Mouse (Mus musculus): ENCODE measurements around the gene Mical3. TPM values are rescaled to one million over a fixed set of nuclear protein-coding genes. Genes with fewer than 3 reads are reported as not detected.

Mical3 gene
- polyA plus RNA-seq, 1 experiment from 2014 or later, result 28.2 TPM

- ATAC-seq (ENCODE audit: extremely low read depth, insufficient number of reproducible peaks, low FRiP score, low TSS enrichment), result no peak
- H3K27me3 ChIP-seq (replicated peaks), result no peaks in the 10 kb centered on the region
- H3K4me1 ChIP-seq, result no peaks in the 10 kb centered on the region; the same call in 1 of the 2 replicates
- H3K27ac ChIP-seq (replicated peaks), result no peak overlapping the region
- no peaks in the 10 kb centered on the region for H3K9me3 ChIP-seq
- H3K9ac ChIP-seq, result no peak overlapping the region
- peaks cover 98% of the 10 kb centered on the region for H3K36me3 ChIP-seq
- WGBS, result 89% methylated on average over 8 of the region's 8 CpGs
- no peak overlapping the region for H3K4me2 ChIP-seq
- no peak overlapping the region for H3K4me3 ChIP-seq
These were observed 176.6 kb downstream of the Mical3 start for GRCm38 (mm10) chr6:120954241-120954640.

- no peaks in the 10 kb centered on the region for H3K27me3 ChIP-seq (replicated peaks)
- no peaks in the 10 kb centered on the region; the same call in 1 of the 2 replicates for H3K4me1 ChIP-seq
- no peak overlapping the region for H3K27ac ChIP-seq (replicated peaks)
- ATAC-seq (ENCODE audit: extremely low read depth, insufficient number of reproducible peaks, low FRiP score, low TSS enrichment), result no peak
- H3K36me3 ChIP-seq, result peaks cover 98% of the 10 kb centered on the region
- no peak overlapping the region for H3K4me3 ChIP-seq
- H3K4me2 ChIP-seq, result no peak overlapping the region
- WGBS, result 92% methylated on average over 6 of the region's 6 CpGs
- no peak overlapping the region for H3K9ac ChIP-seq
- H3K9me3 ChIP-seq, result no peaks in the 10 kb centered on the region
These were observed 178.3 kb downstream of the Mical3 start for GRCm38 (mm10) chr6:120952475-120952874.

- Histone ChIP-seq H3K27me3 (replicated peaks) (no peaks in the 10 kb centered on the region), H3K9me3 (no peaks in the 10 kb centered on the region), H3K4me3 (no peak overlapping the region), H3K4me2 (no peak overlapping the region), H3K27ac (replicated peaks) (no peak overlapping the region), H3K4me1 (no peaks in the 10 kb centered on the region; the same call in 1 of the 2 replicates), H3K9ac (no peak overlapping the region), H3K36me3 (peaks cover 98% of the 10 kb centered on the region)
- ATAC-seq (ENCODE audit: extremely low read depth, insufficient number of reproducible peaks, low FRiP score, low TSS enrichment), result no peak
- WGBS, result 90% methylated on average over 6 of the region's 6 CpGs
These were observed 179.5 kb downstream of the Mical3 start for GRCm38 (mm10) chr6:120951311-120951710.

GRCm38 (mm10) chr6:120945510-120945909 lies 185.3 kb downstream of the Mical3 start:
- Histone ChIP-seq H3K36me3 (peaks cover 95% of the 10 kb centered on the region), H3K9ac (no peak overlapping the region), H3K27ac (replicated peaks) (no peak overlapping the region), H3K4me1 (no peaks in the 10 kb centered on the region), H3K9me3 (no peaks in the 10 kb centered on the region), H3K4me2 (no peak overlapping the region), H3K27me3 (replicated peaks) (no peaks in the 10 kb centered on the region), H3K4me3 (no peak overlapping the region)
- WGBS, result 93% methylated on average over 9 of the region's 9 CpGs
- ATAC-seq (ENCODE audit: extremely low read depth, insufficient number of reproducible peaks, low FRiP score, low TSS enrichment), result no peak

- H3K4me3 ChIP-seq, result no peak overlapping the region
- no peaks in the 10 kb centered on the region for H3K4me1 ChIP-seq
- no peak overlapping the region for H3K9ac ChIP-seq
- peaks cover 82% of the 10 kb centered on the region for H3K36me3 ChIP-seq
- no peak overlapping the region for H3K27ac ChIP-seq (replicated peaks)
- no peaks in the 10 kb centered on the region for H3K27me3 ChIP-seq (replicated peaks)
- 78% methylated on average over 5 of the region's 5 CpGs for WGBS
- no peak overlapping the region for H3K4me2 ChIP-seq
- ATAC-seq (ENCODE audit: extremely low read depth, insufficient number of reproducible peaks, low FRiP score, low TSS enrichment), result no peak
- H3K9me3 ChIP-seq, result no peaks in the 10 kb centered on the region
These were observed 186.8 kb downstream of the Mical3 start for GRCm38 (mm10) chr6:120943964-120944363.

- no peaks in the 10 kb centered on the region for H3K9me3 ChIP-seq
- no peaks in the 10 kb centered on the region for H3K4me1 ChIP-seq
- H3K4me3 ChIP-seq, result no peak overlapping the region
- no peaks in the 10 kb centered on the region for H3K27me3 ChIP-seq (replicated peaks)
- H3K27ac ChIP-seq (replicated peaks), result no peak overlapping the region
- no peak for ATAC-seq (ENCODE audit: extremely low read depth, insufficient number of reproducible peaks, low FRiP score, low TSS enrichment)
- no peak overlapping the region for H3K9ac ChIP-seq
- 72% methylated on average over 10 of the region's 10 CpGs for WGBS
- H3K4me2 ChIP-seq, result no peak overlapping the region
- peaks cover 78% of the 10 kb centered on the region for H3K36me3 ChIP-seq
These were observed 187.2 kb downstream of the Mical3 start for GRCm38 (mm10) chr6:120943551-120943950.

GRCm38 (mm10) chr6:120943079-120943478 lies 187.7 kb downstream of the Mical3 start:
- ATAC-seq (ENCODE audit: extremely low read depth, insufficient number of reproducible peaks, low FRiP score, low TSS enrichment), result no peak
- 76% methylated on average over 2 of the region's 2 CpGs for WGBS
- H3K27me3 ChIP-seq (replicated peaks), result no peaks in the 10 kb centered on the region

GRCm38 (mm10) chr6:120941575-120941974 lies 189.2 kb downstream of the Mical3 start:
- Histone ChIP-seq H3K27ac (replicated peaks) (no peak overlapping the region), H3K27me3 (replicated peaks) (no peaks in the 10 kb centered on the region), H3K4me1 (no peaks in the 10 kb centered on the region), H3K9ac (no peak overlapping the region), H3K4me3 (no peak overlapping the region), H3K36me3 (peaks cover 66% of the 10 kb centered on the region), H3K9me3 (no peaks in the 10 kb centered on the region), H3K4me2 (no peak overlapping the region)
- ATAC-seq (ENCODE audit: extremely low read depth, insufficient number of reproducible peaks, low FRiP score, low TSS enrichment), result no peak
- 91% methylated on average over 13 of the region's 13 CpGs for WGBS

More at GRCm38 (mm10) chr6:120943079-120943478, 187.7 kb downstream of the Mical3 start:
- Histone ChIP-seq H3K4me3 (no peak overlapping the region), H3K9me3 (no peaks in the 10 kb centered on the region), H3K27ac (replicated peaks) (no peak overlapping the region), H3K4me1 (no peaks in the 10 kb centered on the region), H3K36me3 (peaks cover 75% of the 10 kb centered on the region), H3K9ac (no peak overlapping the region), H3K4me2 (no peak overlapping the region)

GRCm38 (mm10) chr6:120941084-120941481 lies 189.7 kb downstream of the Mical3 start:
- Histone ChIP-seq H3K9me3 (no peaks in the 10 kb centered on the region), H3K4me1 (no peaks in the 10 kb centered on the region), H3K27ac (replicated peaks) (no peak overlapping the region), H3K36me3 (peaks cover 63% of the 10 kb centered on the region), H3K4me2 (no peak overlapping the region), H3K4me3 (no peak overlapping the region), H3K27me3 (replicated peaks) (no peaks in the 10 kb centered on the region), H3K9ac (no peak overlapping the region)
- no peak for ATAC-seq (ENCODE audit: extremely low read depth, insufficient number of reproducible peaks, low FRiP score, low TSS enrichment)
- 86% methylated on average over 7 of the region's 7 CpGs for WGBS

- Histone ChIP-seq H3K4me3 (no peak overlapping the region), H3K9ac (no peak overlapping the region), H3K36me3 (peaks cover 58% of the 10 kb centered on the region), H3K27me3 (replicated peaks) (no peaks in the 10 kb centered on the region), H3K9me3 (no peaks in the 10 kb centered on the region), H3K4me2 (no peak overlapping the region), H3K4me1 (no peaks in the 10 kb centered on the region), H3K27ac (replicated peaks) (no peak overlapping the region)
- WGBS, result 83% methylated on average over 7 of the region's 7 CpGs
- ATAC-seq (ENCODE audit: extremely low read depth, insufficient number of reproducible peaks, low FRiP score, low TSS enrichment), result no peak
These were observed 190.2 kb downstream of the Mical3 start for GRCm38 (mm10) chr6:120940446-120941083.

- no peak overlapping the region for H3K4me2 ChIP-seq
- ATAC-seq (ENCODE audit: extremely low read depth, insufficient number of reproducible peaks, low FRiP score, low TSS enrichment), result no peak
- 85% methylated on average over 3 of the region's 3 CpGs for WGBS
- no peaks in the 10 kb centered on the region for H3K9me3 ChIP-seq
- H3K4me1 ChIP-seq, result no peaks in the 10 kb centered on the region
- H3K4me3 ChIP-seq, result no peak overlapping the region
- H3K9ac ChIP-seq, result no peak overlapping the region
- peaks cover 55% of the 10 kb centered on the region for H3K36me3 ChIP-seq
- no peaks in the 10 kb centered on the region for H3K27me3 ChIP-seq (replicated peaks)
- H3K27ac ChIP-seq (replicated peaks), result no peak overlapping the region
These were observed 191.0 kb downstream of the Mical3 start for GRCm38 (mm10) chr6:120939783-120940182.

GRCm38 (mm10) chr6:120938763-120939450 lies 191.9 kb downstream of the Mical3 start:
- peaks cover 57% of the 10 kb centered on the region for H3K36me3 ChIP-seq
- no peak overlapping the region for H3K27ac ChIP-seq (replicated peaks)
- no peaks in the 10 kb centered on the region for H3K4me1 ChIP-seq
- no peaks in the 10 kb centered on the region for H3K27me3 ChIP-seq (replicated peaks)
- no peak overlapping the region for H3K4me2 ChIP-seq
- no peak overlapping the region for H3K4me3 ChIP-seq
- ATAC-seq (ENCODE audit: extremely low read depth, insufficient number of reproducible peaks, low FRiP score, low TSS enrichment), result no peak
- WGBS, result 89% methylated on average over 12 of the region's 12 CpGs
- no peaks in the 10 kb centered on the region for H3K9me3 ChIP-seq
- H3K9ac ChIP-seq, result no peak overlapping the region
